Mouse (Mus musculus) small intestine, adult 2 months (tissue): Measurements from ENCODE around the gene Cdk5rap2.

ENCODE experiments used
- CTCF ChIP-seq: fragments of 200-500 bp; IDR thresholded peaks from 2 replicates; pipeline ENCODE4 v1.5.1; 2012; ENCODE audit warnings: low read depth, mild to moderate bottlenecking, control low read depth, inconsistent platforms, low read length, moderate library complexity, mixed read lengths; ENCODE audit not compliant: insufficient replicate concordance, insufficient read length; ENCODE audit errors: extremely low read depth
- POLR2A ChIP-seq: fragments of 200-500 bp; IDR thresholded peaks from 2 replicates; pipeline ENCODE4 v1.6.1; 2012; ENCODE audit warnings: low read depth, mild to moderate bottlenecking, control low read depth, inconsistent platforms, low read length, moderate library complexity

GRCm38 (mm10) chr4:70402109-70402819, 8.0 kb downstream of the Cdk5rap2 start:
- TF ChIP-seq CTCF = no peak
- TF ChIP-seq POLR2A = no peak
